Mouse (Mus musculus): Measurements from ENCODE around the gene Prox2. TPM values are rescaled to one million over a fixed set of nuclear protein-coding genes. Genes with fewer than 3 reads are reported as not detected.
"Not testable (repeated sequence)": the region's sequence is repeated elsewhere in the genome, so short reads cannot be mapped to it uniquely, and the experiment has no call there.

Prox2 gene
- total and polyA plus RNA-seq, 3 experiments = 1.2 to 1.7 (median 1.5) TPM

DNA sequence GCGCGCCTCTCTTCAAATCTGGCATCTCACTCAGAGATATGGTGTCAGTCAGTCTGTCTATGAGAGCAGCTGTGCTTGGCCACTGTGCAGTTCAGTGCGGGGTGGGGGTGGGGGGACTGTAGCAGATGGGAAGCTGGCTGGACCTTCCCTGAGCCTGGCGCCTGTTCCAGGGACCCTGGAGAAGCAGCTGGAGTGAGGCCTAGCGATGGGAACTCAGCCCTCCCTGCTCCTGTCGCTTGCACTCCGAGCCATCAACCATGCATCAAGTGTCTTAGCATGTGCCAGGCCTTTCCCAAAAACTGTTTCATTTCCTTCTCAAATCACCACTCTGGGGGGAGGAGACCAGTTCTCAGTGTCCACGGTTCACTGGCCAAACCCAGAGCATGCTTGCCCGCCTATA is 35.1 kb upstream of the Prox2 start:
- H3K27ac ChIP-seq = peak overlapping the region; percentile 57

DNA sequence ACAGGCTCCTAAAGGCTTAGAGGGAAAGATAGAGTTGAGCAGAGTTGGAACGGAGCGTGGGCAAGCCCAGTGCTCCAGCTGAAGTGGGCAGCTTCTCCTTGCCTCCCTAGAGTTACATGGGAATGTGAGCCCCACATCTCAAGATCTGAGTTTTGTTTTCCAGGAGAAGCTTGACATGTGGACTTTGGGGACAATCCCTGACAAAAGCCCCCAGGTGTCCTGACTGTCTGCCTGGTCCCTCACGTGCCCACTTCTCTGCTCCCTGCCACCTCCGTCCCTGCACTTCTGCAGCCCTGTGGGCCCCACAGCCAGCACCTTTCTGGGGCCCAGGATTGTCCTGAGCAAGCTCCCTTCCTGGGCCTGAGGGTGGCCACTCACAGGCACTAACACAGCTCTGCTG is 34.3 kb upstream of the Prox2 start:
- peaks cover 2% of the 10 kb centered on the region; the same call in 1 of the 2 replicates for H3K4me1 ChIP-seq (ENCODE audit: control insufficient read depth, insufficient read depth, low read length)
- H3K27me3 ChIP-seq (ENCODE audit: control insufficient read depth, insufficient read depth, low read length) = no peaks in the 10 kb centered on the region
- no peak for DNase-seq
- no peak overlapping the region for H3K9ac ChIP-seq (ENCODE audit: low read depth, low read length)
- no peaks in the 10 kb centered on the region for H3K36me3 ChIP-seq (ENCODE audit: control insufficient read depth, insufficient read depth, low read length)
- H3K27ac ChIP-seq = no peak overlapping the region
- WGBS = 98% methylated on average over 4 of the region's 4 CpGs
- H3K4me3 ChIP-seq = no peak overlapping the region
- intact Hi-C loops (cut with DNase I) = loop anchor here (5.0 kb wide), 1 partner anchor 53 kb away; no protein-coding TSS in a partner anchor
- TF ChIP-seq CTCF (IDR thresholded peaks at IDR 0.05) (no peak), EP300 (IDR thresholded peaks at IDR 0.05; ENCODE audit: insufficient read depth, low read depth, low read length) (no peak), POLR2A (IDR thresholded peaks at IDR 0.05; ENCODE audit: insufficient read depth, low read depth, low read length) (no peak)
- no peaks in the 10 kb centered on the region for H3K79me2 ChIP-seq (replicated peaks; ENCODE audit: control insufficient read depth, insufficient read depth, low read length)

More for the DNA sequence above, 35.1 kb upstream of the Prox2 start:
- Histone ChIP-seq H3K36me3 (ENCODE audit: control insufficient read depth, insufficient read depth, low read length) (no peaks in the 10 kb centered on the region), H3K79me2 (replicated peaks; ENCODE audit: control insufficient read depth, insufficient read depth, low read length) (no peaks in the 10 kb centered on the region), H3K27me3 (ENCODE audit: control insufficient read depth, insufficient read depth, low read length) (no peaks in the 10 kb centered on the region), H3K4me3 (no peak overlapping the region), H3K9ac (ENCODE audit: low read depth, low read length) (no peak overlapping the region), H3K4me1 (ENCODE audit: control insufficient read depth, insufficient read depth, low read length) (peaks cover 2% of the 10 kb centered on the region; the same call in 1 of the 2 replicates)
- TF ChIP-seq CTCF (IDR thresholded peaks at IDR 0.05) = no peak
- TF ChIP-seq EP300 (IDR thresholded peaks at IDR 0.05; ENCODE audit: insufficient read depth, low read depth, low read length) = 0 out of 2 replicates have a peak, but pooled peaks have one; percentile 51
- DNase-seq = peak; percentile 70 to 73
- WGBS = 62% methylated on average over 9 of the region's 9 CpGs
- intact Hi-C loops (cut with DNase I) = no loop called here

GRCm38 (mm10) chr12:85144276-85144675 is 33.7 kb upstream of the Prox2 start:
- not testable (repeated sequence) for H3K9ac ChIP-seq (ENCODE audit: low read depth, low read length); H3K27ac ChIP-seq; H3K79me2 ChIP-seq (replicated peaks; ENCODE audit: control insufficient read depth, insufficient read depth, low read length); H3K27me3 ChIP-seq (ENCODE audit: control insufficient read depth, insufficient read depth, low read length); H3K4me1 ChIP-seq (ENCODE audit: control insufficient read depth, insufficient read depth, low read length); H3K4me3 ChIP-seq; H3K36me3 ChIP-seq (ENCODE audit: control insufficient read depth, insufficient read depth, low read length)
- peak in 1 of 2 experiments; percentile 18 for DNase-seq
- peak; percentile 66 for TF ChIP-seq CTCF (IDR thresholded peaks at IDR 0.05)
- WGBS = 66% methylated on average over 2 of the region's 2 CpGs
- intact Hi-C loops (cut with DNase I) = loop anchor here (5.0 kb wide), 1 partner anchor 52 kb away; no protein-coding TSS in a partner anchor

- Histone ChIP-seq H3K4me1 (ENCODE audit: control insufficient read depth, insufficient read depth, low read length) (peaks cover 2% of the 10 kb centered on the region; the same call in 1 of the 2 replicates), H3K79me2 (replicated peaks; ENCODE audit: control insufficient read depth, insufficient read depth, low read length) (no peaks in the 10 kb centered on the region), H3K36me3 (ENCODE audit: control insufficient read depth, insufficient read depth, low read length) (no peaks in the 10 kb centered on the region), H3K27me3 (ENCODE audit: control insufficient read depth, insufficient read depth, low read length) (no peaks in the 10 kb centered on the region), H3K4me3 (no peak overlapping the region), H3K27ac (no peak overlapping the region; the same call in 1 of the 2 replicates), H3K9ac (ENCODE audit: low read depth, low read length) (no peak overlapping the region)
- intact Hi-C loops (cut with DNase I) = loop anchor here (1.0 to 5.0 kb wide), 3 partner anchors 26 to 162 kb away; no protein-coding TSS in a partner anchor
- WGBS = 29% methylated on average over 4 of the region's 4 CpGs
- peak; percentile 98 for TF ChIP-seq CTCF (IDR thresholded peaks at IDR 0.05)
- no peak for TF ChIP-seq POLR2A (IDR thresholded peaks at IDR 0.05; ENCODE audit: insufficient read depth, low read depth, low read length)
- TF ChIP-seq EP300 (IDR thresholded peaks at IDR 0.05; ENCODE audit: insufficient read depth, low read depth, low read length) = peak; percentile 91
- DNase-seq = peak; percentile 83 to 88
Observed at GRCm38 (mm10) chr12:85142803-85143202, 32.2 kb upstream of the Prox2 start.

DNA sequence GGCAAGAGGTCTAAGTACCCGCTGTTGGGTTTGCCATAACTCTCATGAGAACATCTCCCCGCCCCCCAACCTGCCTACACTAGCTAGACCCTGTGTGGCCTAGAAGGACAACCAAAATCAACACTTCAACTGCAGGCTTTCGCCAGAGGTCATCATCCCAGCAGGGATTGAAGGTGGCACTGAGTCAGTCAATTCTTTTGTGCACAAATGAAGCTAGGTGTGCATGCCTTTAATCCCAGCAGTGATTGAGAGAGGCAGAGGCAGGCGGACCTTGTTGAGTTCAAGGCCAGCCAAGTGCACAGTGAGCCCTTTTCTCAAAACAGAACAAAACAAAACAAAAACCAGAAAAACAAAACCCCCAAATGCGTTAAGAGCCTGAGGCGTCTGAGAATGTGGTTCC is 30.5 kb upstream of the Prox2 start:
- no peak for TF ChIP-seq CTCF (IDR thresholded peaks at IDR 0.05)
- H3K4me3 ChIP-seq = no peak overlapping the region
- peak in 1 of 2 experiments; percentile 9 for DNase-seq
- H3K4me1 ChIP-seq (ENCODE audit: control insufficient read depth, insufficient read depth, low read length) = no peaks in the 10 kb centered on the region; the same call in 1 of the 2 replicates
- H3K27ac ChIP-seq = no peak overlapping the region
- no peaks in the 10 kb centered on the region for H3K36me3 ChIP-seq (ENCODE audit: control insufficient read depth, insufficient read depth, low read length)
- WGBS = 90% methylated on average over 6 of the region's 6 CpGs
- no peaks in the 10 kb centered on the region for H3K27me3 ChIP-seq (ENCODE audit: control insufficient read depth, insufficient read depth, low read length)
- intact Hi-C loops (cut with DNase I) = loop anchor here (5.0 kb wide), 1 partner anchor 49 kb away; no protein-coding TSS in a partner anchor
- no peaks in the 10 kb centered on the region for H3K79me2 ChIP-seq (replicated peaks; ENCODE audit: control insufficient read depth, insufficient read depth, low read length)
- no peak overlapping the region for H3K9ac ChIP-seq (ENCODE audit: low read depth, low read length)

DNA sequence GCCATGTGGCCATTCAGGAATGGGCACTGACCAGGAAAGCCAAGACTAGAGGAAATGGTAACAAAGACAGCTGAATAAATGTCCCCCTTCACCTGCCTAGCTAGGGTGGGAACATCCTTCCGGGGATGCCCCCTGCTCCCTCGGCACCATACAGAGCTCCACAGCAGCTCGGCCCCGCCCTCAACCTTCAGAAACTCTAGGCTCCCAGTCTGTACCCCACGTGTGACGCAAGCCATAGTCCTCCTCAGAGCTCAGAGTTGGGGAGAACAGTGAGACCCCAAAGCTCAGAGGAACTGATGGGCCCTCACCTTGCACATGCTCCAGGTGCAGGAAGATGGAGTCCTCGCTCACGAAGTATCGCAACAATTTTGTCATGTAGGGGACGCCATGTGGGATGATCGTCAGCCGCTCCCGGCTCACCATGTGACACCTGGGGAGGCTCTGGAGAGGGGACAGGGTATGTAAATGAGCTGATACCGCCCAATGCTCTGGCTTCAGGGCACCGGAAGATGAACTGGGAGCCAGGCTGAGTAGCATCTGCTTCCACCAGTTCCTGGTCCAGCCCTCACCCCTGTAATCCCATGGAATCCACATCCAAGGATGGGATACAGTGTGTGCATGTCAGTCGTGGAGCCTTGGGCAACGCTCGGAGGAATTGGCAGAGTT is 29.6 kb upstream of the Prox2 start:
- peaks cover 3% of the 10 kb centered on the region for H3K4me1 ChIP-seq (ENCODE audit: control insufficient read depth, insufficient read depth, low read length)
- H3K4me3 ChIP-seq = no peak overlapping the region
- no peaks in the 10 kb centered on the region for H3K79me2 ChIP-seq (replicated peaks; ENCODE audit: control insufficient read depth, insufficient read depth, low read length)
- H3K36me3 ChIP-seq (ENCODE audit: control insufficient read depth, insufficient read depth, low read length) = no peaks in the 10 kb centered on the region
- TF ChIP-seq POLR2A (IDR thresholded peaks at IDR 0.05; ENCODE audit: insufficient read depth, low read depth, low read length) (no peak), EP300 (IDR thresholded peaks at IDR 0.05; ENCODE audit: insufficient read depth, low read depth, low read length) (no peak), CTCF (IDR thresholded peaks at IDR 0.05) (no peak)
- 41% methylated on average over 18 of the region's 18 CpGs for WGBS
- H3K27ac ChIP-seq = no peak overlapping the region
- no peak overlapping the region for H3K9ac ChIP-seq (ENCODE audit: low read depth, low read length)
- intact Hi-C loops (cut with DNase I) = loop anchor here (5.0 kb wide), 1 partner anchor 48 kb away; no protein-coding TSS in a partner anchor
- peak in 1 of 2 experiments; percentile 17 for DNase-seq
- H3K27me3 ChIP-seq (ENCODE audit: control insufficient read depth, insufficient read depth, low read length) = no peaks in the 10 kb centered on the region
